Mouse (Mus musculus) spleen, adult 18-20 months (tissue): ENCODE data around the gene Srd5a1.
"Not testable (repeated sequence)": the region's sequence is repeated elsewhere in the genome, so short reads cannot be mapped to it uniquely, and the experiment has no call there.

Experiments used
- DNase-seq, 2 experiments: peaks; one replicate each; pipeline ENCODE4 v3.0.0; 2022; ENCODE audit warnings: mixed read lengths in 2 of 2

Gene Srd5a1

DNA sequence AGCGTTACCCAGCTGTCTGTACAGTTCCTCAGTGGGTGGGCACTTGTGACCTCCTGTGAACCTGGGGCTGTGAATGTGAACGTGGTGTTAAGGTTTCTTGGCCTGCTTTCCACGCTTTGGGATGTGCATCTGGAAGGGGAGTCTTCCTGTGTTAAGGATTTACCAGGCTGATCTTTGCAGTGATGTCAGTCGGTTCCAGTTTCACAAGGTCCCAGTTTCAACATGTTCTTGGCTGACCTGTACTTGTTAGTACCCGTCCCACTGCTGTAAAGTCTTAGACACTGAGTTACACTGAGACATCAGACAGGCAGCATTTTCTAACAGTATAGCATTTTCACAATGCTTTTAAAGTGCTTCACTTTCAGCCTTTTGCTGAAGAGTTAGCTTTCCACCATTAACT lies 12.6 kb upstream of the Srd5a1 start:
- no peak for DNase-seq

DNA sequence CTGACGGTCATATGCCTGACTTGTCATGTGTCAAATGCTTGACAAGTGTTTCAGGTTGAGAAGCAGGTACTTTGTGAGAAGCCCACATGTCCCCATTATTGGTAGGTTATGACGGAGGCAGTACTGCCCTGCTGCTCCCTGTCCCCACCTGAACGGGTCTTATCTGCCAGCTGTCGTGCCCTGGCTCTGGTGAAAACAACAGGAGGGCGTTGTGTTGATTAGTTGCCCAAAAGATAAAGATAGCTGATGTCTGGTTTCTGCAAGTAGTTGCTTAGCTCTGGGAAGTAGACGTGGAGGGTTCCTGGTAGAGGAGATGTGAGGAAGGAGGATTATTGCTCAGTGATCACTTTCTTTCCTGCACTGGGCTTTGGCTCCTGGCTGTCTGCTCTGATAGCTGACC lies 5.5 kb upstream of the Srd5a1 start:
- DNase-seq = no peak

DNA sequence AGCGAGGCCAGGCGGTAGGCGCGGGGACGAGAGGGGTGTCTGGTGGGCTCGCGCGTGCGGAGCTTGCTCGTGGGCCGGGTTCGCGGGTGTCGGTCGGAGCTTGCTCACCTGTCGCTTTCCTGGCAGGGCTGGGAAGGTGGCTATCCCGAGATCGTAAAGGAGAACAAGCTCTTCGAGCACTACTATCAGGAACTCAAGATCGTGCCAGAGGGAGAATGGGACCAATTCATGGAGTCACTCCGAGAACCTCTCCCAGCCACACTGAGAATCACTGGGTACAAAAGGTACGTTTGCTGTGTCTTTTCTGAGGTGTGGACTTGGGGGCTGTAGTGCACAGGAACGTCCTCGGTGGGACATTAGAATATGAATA lies 918 bp upstream of the Srd5a1 start:
- DNase-seq = no peak

DNA sequence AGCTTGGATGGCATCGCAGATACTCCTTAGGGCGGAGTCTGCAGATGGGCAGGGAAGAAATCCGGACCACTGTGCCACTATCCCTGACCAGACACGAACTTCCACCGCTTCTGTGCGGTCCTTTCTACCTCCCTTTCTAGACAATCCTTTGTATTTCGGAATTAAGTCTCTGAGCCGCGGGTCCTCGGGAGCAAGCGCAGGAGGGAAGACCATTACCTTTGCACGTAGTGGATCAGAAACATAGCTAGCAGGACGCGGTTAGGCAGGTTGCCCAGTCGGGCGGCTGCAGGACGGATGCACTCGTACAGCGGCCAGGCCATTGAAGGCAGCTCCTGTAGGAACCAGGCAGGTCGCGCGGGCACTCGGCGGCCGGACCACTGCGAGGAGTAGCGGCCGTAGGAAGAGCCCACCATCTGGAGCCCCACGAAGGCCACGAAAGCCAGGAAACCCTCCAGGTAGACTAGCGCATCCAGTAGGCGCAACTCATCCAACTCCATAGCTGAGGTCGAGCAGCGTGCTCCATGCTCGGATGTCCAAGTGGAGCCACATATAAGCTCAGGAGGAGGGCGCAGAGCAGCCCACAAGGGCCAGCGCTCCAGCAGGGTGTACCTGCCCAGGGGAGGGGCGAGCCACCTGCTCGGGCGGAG lies 368 bp downstream of the Srd5a1 start:
- DNase-seq = no peak

DNA sequence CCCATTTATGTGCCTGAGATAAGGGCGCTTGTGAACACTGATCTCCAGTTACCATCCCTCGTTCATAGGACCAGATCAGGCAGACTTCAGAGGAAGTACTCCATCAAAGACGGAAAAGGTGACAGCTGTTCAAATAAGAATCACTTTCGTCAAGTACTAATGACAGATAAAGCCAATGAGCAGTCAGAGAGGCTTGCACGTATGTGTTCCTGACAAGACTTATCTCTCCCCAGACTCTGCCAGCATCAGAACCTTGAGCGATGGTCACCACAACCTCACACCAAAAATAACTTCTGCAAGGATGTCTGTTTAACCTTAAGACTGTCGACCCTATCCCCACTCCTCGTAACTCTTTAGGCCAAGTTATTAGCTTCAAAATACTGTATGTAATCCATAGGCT lies 2.5 kb downstream of the Srd5a1 start:
- no peak for DNase-seq

DNA sequence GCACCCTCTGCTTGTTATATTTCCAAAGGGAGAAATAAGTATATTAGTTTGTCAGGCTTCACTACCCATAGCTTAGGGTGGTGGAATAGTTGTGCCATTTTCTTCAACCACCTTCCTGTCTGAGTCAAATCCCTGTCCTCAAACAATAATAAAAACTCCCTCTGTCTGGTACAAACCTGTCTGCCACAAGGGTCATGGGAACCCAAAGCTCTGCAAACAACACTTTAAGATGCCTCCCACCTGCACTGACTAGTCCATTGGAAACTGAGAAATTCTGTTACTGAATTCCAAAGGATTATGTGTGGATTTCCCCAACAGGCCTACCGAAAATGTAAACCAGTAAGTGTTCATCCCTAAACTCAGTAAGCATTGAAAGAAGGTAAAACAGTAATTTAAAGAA lies 6.6 kb downstream of the Srd5a1 start:
- no peak for DNase-seq

DNA sequence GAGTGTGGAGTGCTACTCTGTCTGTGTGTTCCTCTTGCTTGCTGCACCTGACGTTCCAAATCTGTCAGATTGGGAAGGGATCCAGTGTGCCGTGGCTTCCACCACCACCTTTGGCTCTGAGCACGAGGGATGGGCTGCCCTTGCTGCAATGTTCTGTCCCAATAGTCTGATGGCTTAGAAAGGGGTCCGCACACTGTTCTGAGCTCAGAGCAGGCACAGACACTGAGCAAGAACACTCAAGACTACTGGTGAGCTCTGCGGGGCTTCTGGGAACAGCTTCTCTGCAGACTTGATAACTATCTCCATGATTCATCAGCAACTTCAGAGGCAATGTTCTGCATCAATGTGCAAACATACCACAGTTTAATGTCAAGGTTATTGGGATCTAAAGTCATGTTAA lies 9.9 kb downstream of the Srd5a1 start:
- DNase-seq = no peak

DNA sequence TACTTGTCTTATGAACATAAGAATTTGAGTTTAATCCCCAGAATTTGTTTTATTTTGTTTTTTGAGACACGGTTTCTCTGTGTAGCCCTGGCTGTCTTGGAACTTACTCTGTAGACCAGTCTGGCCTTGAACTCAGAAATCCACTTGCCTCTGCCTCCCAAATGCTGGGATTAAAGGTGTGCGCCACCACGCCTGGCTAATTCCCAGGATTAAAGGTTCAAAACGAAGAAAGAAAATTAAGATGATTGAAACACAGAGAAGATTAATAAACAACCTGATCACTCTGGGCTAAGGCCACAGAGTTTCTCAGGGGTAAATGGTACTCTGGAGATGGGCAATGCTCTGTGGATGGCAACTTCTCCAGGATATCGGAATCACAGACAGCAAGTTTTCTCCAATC lies 10.4 kb downstream of the Srd5a1 start:
- not testable (repeated sequence) for DNase-seq

DNA sequence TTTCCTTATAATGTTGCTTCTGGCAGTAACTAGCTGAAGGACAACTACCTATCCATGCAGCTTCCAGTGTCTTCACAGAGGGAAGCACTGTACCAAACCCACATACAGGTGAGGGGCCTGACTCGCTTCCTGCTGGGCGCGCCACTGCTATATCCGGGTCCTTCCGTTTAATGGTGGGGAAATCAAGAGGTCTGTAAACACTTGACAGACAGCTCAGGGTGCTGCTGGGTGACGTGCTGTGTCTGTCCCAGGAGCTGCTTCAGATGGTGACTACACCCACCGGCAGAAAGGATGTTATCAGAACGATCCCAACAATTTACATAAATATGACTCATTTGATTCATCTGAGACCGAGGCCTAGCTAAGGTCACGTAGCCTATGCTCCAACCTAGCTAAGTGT lies 12.4 kb downstream of the Srd5a1 start:
- no peak for DNase-seq

DNA sequence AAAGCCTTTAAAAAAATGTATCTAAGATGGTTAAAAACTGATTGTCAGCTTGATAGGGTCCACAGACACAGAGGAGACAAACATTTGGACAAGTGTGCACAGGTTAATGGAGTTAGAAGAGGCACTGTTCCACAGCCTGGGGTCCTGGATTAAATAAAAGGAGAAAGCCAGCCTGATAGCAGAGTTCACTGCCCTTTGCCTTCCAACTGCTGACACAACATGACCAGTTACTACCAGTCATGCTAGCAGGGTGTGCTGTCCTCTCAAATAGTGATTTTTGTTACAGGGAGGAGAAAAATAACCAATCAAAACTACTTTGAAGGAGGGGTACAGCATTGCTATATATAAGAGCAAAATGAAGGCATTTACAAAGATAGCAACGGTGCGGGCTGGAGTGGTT lies 14.7 kb downstream of the Srd5a1 start:
- DNase-seq = no peak

DNA sequence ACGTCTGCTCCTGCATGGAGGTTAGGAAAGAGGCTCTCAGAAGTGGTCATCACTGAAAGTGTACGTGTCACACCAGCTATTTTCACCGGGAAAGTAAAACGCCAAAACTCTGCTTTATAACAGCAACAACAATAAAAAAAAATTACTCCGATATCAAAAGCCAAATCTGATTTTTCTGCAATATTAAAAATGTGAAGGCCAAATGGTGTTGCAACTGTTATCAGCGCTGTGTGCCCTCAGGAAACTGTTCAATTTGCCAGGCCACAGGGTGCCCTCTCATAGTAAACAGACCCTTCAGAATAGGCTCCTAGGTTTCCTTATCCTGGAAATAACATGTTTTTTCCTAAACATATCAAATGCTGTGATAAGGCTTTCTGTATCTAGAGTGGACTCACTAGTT lies 15.3 kb downstream of the Srd5a1 start:
- DNase-seq = no peak

DNA sequence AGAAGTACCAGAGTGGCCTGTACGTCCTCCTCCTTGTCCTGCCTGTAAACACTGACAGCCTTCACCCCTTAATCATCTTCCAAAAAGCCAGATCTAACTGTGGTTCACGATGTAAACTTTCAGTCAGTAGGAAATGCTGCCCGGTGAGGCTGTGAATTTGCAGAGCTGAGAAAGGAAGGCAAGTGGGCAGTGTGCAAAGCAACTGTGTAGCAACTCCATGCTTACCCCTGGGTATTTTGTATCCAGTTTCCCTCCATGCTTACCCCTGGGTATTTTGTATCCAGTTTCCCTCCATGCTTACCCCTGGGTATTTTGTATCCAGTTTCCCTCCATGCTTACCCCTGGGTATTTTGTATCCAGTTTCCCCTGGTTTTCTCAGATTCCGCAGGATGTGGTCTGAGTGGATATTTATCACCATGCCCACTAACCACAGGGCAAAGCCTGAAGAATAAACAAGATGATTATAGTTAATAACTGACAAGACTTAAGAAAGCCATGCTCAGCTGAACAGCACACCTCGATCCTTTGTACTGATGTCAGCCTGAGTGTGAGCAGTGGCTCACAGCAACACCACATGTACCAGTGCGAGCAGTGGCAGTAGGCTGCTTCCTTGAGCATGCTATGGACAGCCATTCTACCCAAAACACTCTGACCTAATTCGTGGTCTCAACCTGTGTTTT lies 16.5 kb downstream of the Srd5a1 start:
- DNase-seq = no peak

DNA sequence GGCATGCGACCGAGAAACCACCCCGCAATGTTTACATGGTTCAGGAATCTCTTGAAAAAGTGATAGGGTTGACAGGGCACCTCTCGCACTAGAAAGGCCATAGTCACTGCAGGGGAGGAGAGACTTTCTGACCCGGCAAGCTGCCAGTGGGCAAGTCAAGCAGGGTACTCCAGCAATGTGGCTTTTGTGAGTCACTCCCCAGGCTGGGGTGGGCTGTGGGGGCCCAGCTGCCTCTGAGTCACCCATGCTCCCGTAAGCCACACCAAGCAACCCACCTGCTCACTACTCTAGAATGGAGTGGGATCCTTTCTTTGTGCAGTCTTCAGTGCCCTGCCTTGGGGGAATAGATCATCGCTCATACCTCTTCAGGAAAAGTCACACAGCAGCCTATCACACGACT lies 17.8 kb downstream of the Srd5a1 start:
- no peak for DNase-seq

DNA sequence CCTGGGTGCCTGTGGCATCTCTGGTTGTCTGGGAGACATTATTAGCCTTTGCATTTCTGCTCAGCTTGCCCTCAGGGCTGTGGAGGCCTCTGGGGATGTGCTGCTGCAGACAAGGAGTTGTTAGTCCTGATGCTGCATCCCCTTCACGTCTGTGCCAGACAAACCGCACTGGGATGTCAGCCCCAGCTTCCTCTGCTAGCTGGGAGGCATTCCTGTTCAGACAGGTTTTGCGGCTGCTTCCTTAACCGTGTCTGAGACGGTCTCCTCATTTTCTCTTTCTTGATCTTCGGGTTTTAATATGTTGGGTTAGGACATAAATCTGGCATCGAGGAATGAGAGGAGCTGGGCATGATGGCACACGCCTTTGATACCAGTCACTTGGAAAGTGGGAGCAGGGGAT lies 19.0 kb downstream of the Srd5a1 start:
- DNase-seq = no peak

DNA sequence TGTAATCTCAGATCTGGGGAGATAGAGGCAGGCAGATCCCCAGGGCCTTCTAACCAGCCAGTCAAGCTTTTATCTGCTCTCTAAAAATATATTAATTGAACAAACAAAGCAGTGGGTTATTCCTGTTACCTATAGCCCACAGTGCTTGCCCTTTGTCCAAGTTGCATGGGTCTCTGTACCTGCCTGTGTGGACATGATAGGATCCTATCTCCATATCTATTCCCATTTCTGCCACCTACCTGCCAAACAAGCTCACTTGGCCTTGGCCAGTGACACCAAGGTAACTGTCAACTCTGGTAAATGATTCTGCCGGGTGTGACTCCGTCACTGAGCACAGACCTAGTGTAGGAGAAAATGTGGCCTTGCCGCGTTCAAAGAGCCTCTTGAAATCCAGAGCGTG lies 19.9 kb downstream of the Srd5a1 start:
- no peak for DNase-seq

DNA sequence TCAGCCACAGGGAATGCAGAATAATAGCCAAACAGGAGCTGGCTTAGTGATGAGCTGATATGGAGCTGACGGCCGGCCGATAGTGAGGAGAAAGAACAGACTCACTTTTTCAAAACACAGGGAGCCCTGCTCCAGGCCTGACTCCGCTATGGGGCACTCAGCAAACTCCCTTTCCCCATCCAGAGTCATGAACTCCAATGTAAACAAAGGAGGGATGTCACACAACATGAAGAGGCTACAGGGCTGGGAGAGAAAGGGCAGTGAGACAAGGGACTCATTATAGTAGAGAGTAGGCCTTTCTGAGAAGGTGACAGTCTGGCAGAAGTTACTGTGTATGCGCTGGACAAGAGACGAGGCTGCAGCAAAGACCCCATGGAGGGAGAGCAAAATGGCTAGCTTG lies 23.0 kb downstream of the Srd5a1 start:
- DNase-seq = no peak

DNA sequence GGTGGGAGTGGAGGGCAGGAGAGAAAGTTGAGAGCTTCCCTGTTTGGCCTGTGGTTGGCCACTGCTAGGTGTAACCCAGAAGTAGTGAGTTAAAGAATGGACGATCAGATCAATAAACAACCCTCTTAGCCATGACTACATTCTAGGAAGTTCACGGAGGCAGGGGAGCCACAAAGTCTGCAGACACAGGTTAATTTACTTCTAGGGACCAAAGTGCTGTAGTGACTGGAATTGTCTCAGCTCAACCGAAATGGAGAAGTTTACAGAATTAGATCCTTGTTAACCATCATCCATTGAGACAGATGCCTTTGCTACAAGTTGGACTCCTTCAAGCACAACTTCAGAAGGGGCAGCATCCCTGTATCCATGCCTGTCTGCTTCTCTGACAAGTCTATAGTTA lies 23.4 kb downstream of the Srd5a1 start:
- no peak for DNase-seq

DNA sequence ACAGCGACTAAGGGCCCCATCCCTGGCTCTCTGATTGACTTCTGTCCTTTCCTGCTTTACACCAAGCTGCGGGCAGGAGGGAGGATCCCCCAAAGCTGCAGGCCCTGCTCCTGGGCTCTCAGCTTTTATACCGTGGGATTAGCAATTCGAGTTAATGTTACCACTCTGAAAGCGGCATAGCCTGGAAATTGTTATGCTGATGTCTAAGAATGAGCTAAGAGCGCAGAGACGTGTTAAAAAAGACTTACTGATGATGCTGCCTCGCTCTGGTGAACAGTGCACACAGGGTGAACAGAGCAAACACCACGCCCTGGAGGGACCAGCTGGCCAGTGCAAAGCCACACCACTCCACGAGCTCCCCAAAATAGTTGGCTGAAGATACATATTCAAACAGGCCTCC lies 24.9 kb downstream of the Srd5a1 start:
- no peak for DNase-seq

DNA sequence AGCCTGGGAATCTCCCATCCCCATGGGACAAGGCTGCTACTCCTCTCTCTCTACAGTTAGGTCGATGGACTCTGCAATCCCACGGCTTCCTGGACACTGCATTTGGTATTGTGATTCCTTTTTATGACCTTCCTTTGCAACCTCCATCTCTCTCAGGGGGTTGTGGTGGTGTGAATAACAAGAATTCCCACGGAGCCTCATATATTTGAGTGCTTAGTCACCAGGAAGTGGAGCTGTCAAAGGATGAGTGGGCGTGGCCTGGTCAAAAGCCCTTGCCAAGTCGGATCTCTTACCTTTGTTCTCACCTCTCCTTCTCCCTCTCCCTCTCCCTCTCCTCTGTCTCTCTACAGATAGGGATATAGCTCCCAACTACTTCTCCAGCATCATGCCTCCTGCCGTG lies 25.4 kb downstream of the Srd5a1 start:
- DNase-seq = no peak

DNA sequence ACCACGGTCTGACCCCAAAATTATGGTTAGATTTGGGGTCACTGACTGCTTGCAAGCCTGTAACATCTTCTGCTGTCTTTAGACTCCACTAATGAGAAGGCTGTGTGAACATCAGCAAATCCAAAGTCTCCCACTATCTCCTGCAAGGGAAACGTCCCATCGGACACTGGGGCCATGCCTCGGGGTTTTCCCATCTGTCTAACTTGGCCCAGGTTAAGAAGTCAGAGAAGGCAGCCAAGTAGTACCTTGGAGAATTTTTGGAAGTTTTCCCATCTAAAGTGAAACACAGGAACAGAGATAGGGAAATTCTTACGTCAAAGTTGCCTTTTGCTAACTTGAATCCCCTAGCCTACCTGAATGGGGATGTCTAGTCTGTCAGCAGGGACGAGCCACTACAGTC lies 27.7 kb downstream of the Srd5a1 start:
- DNase-seq = no peak

DNA sequence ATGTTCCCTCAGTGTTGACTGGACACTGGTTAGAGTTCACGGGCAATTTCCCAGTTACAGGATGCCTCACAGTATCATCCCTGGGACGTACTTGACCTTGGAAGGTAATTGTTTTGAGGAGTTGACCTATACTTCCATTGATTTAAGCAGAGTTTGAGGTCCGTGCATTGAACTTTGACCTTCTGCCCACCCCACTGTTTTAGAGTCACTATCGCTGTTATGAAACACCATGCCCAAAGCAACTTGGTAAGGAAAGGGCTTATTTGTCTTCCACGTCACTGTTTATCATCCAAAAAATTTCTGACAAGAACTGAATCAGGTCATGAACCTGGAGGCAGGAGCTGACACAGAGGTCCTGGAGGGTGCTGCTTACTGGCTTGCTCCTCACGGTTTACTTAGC lies 28.8 kb downstream of the Srd5a1 start:
- no peak for DNase-seq

DNA sequence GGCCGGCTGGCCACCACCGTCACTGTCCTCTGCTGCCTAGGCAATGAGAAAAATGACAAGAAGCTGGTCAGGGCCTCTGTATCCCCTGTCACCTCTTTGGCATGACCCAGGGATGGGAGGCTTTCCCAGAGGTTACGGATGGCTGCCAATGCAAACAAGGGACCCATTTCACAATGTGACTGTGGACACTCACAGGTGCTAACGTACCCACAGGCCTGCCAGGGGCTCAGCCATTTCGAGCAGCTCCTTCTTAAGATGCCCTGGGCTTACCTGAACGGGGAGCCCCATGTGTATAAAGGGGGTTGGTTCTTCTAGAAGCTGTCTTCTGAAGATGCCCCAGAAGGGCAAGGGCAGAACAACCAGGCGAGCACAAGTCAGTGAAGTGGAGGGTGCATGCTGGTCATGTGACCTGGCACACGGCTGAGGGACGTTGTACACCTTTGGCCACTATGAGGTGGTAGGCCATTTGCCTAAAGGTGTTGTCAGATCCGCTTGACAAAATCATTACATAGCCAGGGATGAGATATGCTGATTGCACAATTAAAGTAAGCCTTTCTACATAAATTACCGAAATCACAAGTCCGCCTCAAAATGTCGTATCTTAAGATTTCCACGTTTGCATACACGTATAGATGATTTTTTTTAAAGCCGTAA lies 33.9 kb downstream of the Srd5a1 start:
- DNase-seq = no peak

DNA sequence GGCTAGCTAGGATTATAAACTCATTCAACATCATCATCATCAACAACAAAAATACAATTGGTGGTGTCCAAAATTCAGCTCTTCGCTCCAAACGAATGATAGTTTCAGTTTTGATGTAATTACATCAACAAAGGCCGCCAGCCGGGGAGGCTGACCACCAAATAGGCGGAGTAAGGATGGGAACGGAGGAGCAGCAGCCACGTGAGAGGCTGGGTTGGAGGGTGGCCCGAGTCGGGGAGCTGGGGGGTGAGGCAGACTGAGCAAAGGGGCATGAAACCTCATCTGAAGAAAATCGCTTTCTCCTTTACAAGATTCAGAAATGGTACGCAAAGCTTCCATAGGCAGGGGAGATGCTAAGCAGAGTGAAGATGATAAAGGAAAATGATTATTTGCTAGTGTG lies 34.6 kb downstream of the Srd5a1 start:
- DNase-seq = no peak

DNA sequence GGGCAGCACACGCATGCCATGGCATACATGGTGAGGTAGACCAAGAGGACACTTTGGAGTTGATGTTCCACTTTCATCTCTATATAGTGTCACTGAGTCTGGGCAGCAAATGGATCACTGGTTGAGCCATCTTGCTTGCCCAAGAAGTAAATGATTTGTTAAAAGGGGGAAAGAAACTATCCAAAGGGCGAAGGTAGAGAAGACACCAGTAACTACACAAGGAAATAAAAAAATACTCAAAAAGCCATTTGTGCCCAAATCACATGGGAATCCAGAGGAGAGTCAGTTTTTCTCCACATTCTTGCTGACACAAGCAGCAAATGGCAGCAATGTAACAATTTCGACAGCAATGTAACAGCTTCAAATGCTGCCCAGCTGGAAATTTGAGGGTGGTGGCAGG lies 38.6 kb downstream of the Srd5a1 start:
- DNase-seq = no peak

DNA sequence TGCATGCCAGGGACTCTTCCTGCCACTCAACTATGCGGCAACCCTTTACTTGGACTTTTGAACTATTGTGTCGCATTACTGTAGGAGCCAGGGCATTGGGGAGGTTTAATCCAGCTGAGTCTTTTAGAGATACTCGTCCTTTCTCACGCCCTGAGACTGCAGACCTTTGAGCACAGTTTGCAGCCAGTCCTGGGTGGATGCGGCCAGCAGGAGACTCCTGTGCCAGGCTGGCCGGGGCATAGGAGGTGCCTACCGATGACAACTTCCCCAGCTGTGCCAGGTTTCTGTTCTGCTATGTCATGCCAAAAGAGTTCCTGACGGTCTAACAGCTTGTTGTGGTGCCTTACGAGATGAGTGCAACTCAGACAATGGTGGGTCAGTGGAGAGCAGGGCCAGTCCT lies 42.0 kb downstream of the Srd5a1 start:
- no peak for DNase-seq
